Mouse (Mus musculus): ENCODE data around the gene Cep170. TPM values are rescaled to one million over a fixed set of nuclear protein-coding genes. Genes with fewer than 3 reads are reported as not detected.
A peak's percentile ranks its signal among the peaks of the same experiment; 100 is the strongest.

The Cep170 gene
- polyA plus RNA-seq, 1 experiment from 2014 or later, result 69.2 TPM

GRCm38 (mm10) chr1:176792175-176792574 lies 21.7 kb downstream of the Cep170 start:
- H3K4me2 ChIP-seq, result no peak overlapping the region
- WGBS, result 97% methylated on average over 1 of the region's 1 CpGs
- ATAC-seq (ENCODE audit: low FRiP score) (no peak), DNase-seq (ENCODE audit: low spot score, missing footprints) (no peak)
- H3K9ac ChIP-seq (ENCODE audit: low read length), result no peak overlapping the region
- no peaks in the 10 kb centered on the region for H3K9me3 ChIP-seq (ENCODE audit: control insufficient read depth, low read length)
- peaks cover 2% of the 10 kb centered on the region; the same call in 1 of the 2 replicates for H3K36me3 ChIP-seq (ENCODE audit: control insufficient read depth, insufficient read depth, low read length)
- H3K4me1 ChIP-seq (ENCODE audit: control insufficient read depth, insufficient read depth, low read length), result no peaks in the 10 kb centered on the region
- no peak overlapping the region for H3K4me3 ChIP-seq (ENCODE audit: low read depth, low read length)
- H3K27me3 ChIP-seq (ENCODE audit: control insufficient read depth, insufficient read depth, low read length), result no peaks in the 10 kb centered on the region
- no peak overlapping the region for H3K27ac ChIP-seq (ENCODE audit: low read depth, low read length)

GRCm38 (mm10) chr1:176789326-176789725 lies 24.5 kb downstream of the Cep170 start:
- Histone ChIP-seq H3K27ac (ENCODE audit: low read depth, low read length) (no peak overlapping the region), H3K4me2 (no peak overlapping the region), H3K36me3 (ENCODE audit: control insufficient read depth, insufficient read depth, low read length) (peaks cover 6% of the 10 kb centered on the region; the same call in 1 of the 2 replicates), H3K27me3 (ENCODE audit: control insufficient read depth, insufficient read depth, low read length) (no peaks in the 10 kb centered on the region), H3K9me3 (ENCODE audit: control insufficient read depth, low read length) (no peaks in the 10 kb centered on the region), H3K4me1 (ENCODE audit: control insufficient read depth, insufficient read depth, low read length) (no peaks in the 10 kb centered on the region), H3K4me3 (ENCODE audit: low read depth, low read length) (no peak overlapping the region), H3K9ac (ENCODE audit: low read length) (no peak overlapping the region)
- WGBS, result 95% methylated on average over 7 of the region's 7 CpGs
- ATAC-seq (ENCODE audit: low FRiP score), result no peak
- no peak for DNase-seq (ENCODE audit: low spot score, missing footprints)

- Histone ChIP-seq H3K27ac (ENCODE audit: low read depth, low read length) (no peak overlapping the region), H3K4me3 (ENCODE audit: low read depth, low read length) (no peak overlapping the region), H3K4me1 (ENCODE audit: control insufficient read depth, insufficient read depth, low read length) (no peaks in the 10 kb centered on the region), H3K9ac (ENCODE audit: low read length) (no peak overlapping the region), H3K27me3 (ENCODE audit: control insufficient read depth, insufficient read depth, low read length) (no peaks in the 10 kb centered on the region), H3K4me2 (no peak overlapping the region), H3K36me3 (ENCODE audit: control insufficient read depth, insufficient read depth, low read length) (peaks cover 5% of the 10 kb centered on the region; the same call in 1 of the 2 replicates), H3K9me3 (ENCODE audit: control insufficient read depth, low read length) (no peaks in the 10 kb centered on the region)
- no peak for ATAC-seq (ENCODE audit: low FRiP score)
- no peak for DNase-seq (ENCODE audit: low spot score, missing footprints)
- WGBS, result 86% methylated on average over 4 of the region's 4 CpGs
Observed at GRCm38 (mm10) chr1:176774533-176774932, 39.3 kb downstream of the Cep170 start.

- ATAC-seq (ENCODE audit: low FRiP score), result no peak
- no peaks in the 10 kb centered on the region for H3K27me3 ChIP-seq (ENCODE audit: control insufficient read depth, insufficient read depth, low read length)
- no peaks in the 10 kb centered on the region for H3K36me3 ChIP-seq (ENCODE audit: control insufficient read depth, insufficient read depth, low read length)
- DNase-seq (ENCODE audit: low spot score, missing footprints), result no peak
- H3K9ac ChIP-seq (ENCODE audit: low read length), result no peak overlapping the region
- H3K4me2 ChIP-seq, result no peak overlapping the region
- WGBS, result 96% methylated on average over 2 of the region's 2 CpGs
- no peaks in the 10 kb centered on the region for H3K9me3 ChIP-seq (ENCODE audit: control insufficient read depth, low read length)
- no peak overlapping the region for H3K4me3 ChIP-seq (ENCODE audit: low read depth, low read length)
- H3K27ac ChIP-seq (ENCODE audit: low read depth, low read length), result no peak overlapping the region
- no peaks in the 10 kb centered on the region for H3K4me1 ChIP-seq (ENCODE audit: control insufficient read depth, insufficient read depth, low read length)
Observed at GRCm38 (mm10) chr1:176762295-176762694, 51.6 kb downstream of the Cep170 start.

- Histone ChIP-seq H3K9ac (ENCODE audit: low read length) (no peak overlapping the region), H3K4me2 (no peak overlapping the region), H3K27ac (ENCODE audit: low read depth, low read length) (no peak overlapping the region), H3K27me3 (ENCODE audit: control insufficient read depth, insufficient read depth, low read length) (no peaks in the 10 kb centered on the region), H3K9me3 (ENCODE audit: control insufficient read depth, low read length) (no peaks in the 10 kb centered on the region), H3K4me1 (ENCODE audit: control insufficient read depth, insufficient read depth, low read length) (no peaks in the 10 kb centered on the region), H3K36me3 (ENCODE audit: control insufficient read depth, insufficient read depth, low read length) (peaks cover 7% of the 10 kb centered on the region), H3K4me3 (ENCODE audit: low read depth, low read length) (no peak overlapping the region)
- ATAC-seq (ENCODE audit: low FRiP score) (no peak), DNase-seq (ENCODE audit: low spot score, missing footprints) (no peak)
- WGBS, result 97% methylated on average over 1 of the region's 1 CpGs
Observed at GRCm38 (mm10) chr1:176760673-176761072, 53.2 kb downstream of the Cep170 start.

- Histone ChIP-seq H3K27me3 (ENCODE audit: control insufficient read depth, insufficient read depth, low read length) (no peaks in the 10 kb centered on the region), H3K9me3 (ENCODE audit: control insufficient read depth, low read length) (no peaks in the 10 kb centered on the region), H3K27ac (ENCODE audit: low read depth, low read length) (no peak overlapping the region), H3K4me3 (ENCODE audit: low read depth, low read length) (no peak overlapping the region), H3K9ac (ENCODE audit: low read length) (no peak overlapping the region), H3K4me2 (no peak overlapping the region), H3K4me1 (ENCODE audit: control insufficient read depth, insufficient read depth, low read length) (no peaks in the 10 kb centered on the region), H3K36me3 (ENCODE audit: control insufficient read depth, insufficient read depth, low read length) (peaks cover 14% of the 10 kb centered on the region)
- WGBS, result 95% methylated on average over 9 of the region's 9 CpGs
- DNase-seq (ENCODE audit: low spot score, missing footprints) (no peak), ATAC-seq (ENCODE audit: low FRiP score) (no peak)
Observed at GRCm38 (mm10) chr1:176755586-176755985, 58.3 kb downstream of the Cep170 start.

- Histone ChIP-seq H3K4me1 (ENCODE audit: control insufficient read depth, insufficient read depth, low read length) (no peaks in the 10 kb centered on the region), H3K9ac (ENCODE audit: low read length) (no peak overlapping the region), H3K27ac (ENCODE audit: low read depth, low read length) (no peak overlapping the region), H3K4me2 (no peak overlapping the region), H3K4me3 (ENCODE audit: low read depth, low read length) (no peak overlapping the region), H3K36me3 (ENCODE audit: control insufficient read depth, insufficient read depth, low read length) (peaks cover 16% of the 10 kb centered on the region), H3K9me3 (ENCODE audit: control insufficient read depth, low read length) (no peaks in the 10 kb centered on the region), H3K27me3 (ENCODE audit: control insufficient read depth, insufficient read depth, low read length) (no peaks in the 10 kb centered on the region)
- peak; percentile 42; the same call in 1 of the 2 replicates for ATAC-seq (ENCODE audit: low FRiP score)
- no peak for DNase-seq (ENCODE audit: low spot score, missing footprints)
- 80% methylated on average over 14 of the region's 14 CpGs for WGBS
Observed at GRCm38 (mm10) chr1:176753861-176754718, 59.8 kb downstream of the Cep170 start.

- H3K36me3 ChIP-seq (ENCODE audit: control insufficient read depth, insufficient read depth, low read length), result peaks cover 5% of the 10 kb centered on the region; the same call in 1 of the 2 replicates
Observed at GRCm38 (mm10) chr1:176749708-176750107, 64.2 kb downstream of the Cep170 start.

GRCm38 (mm10) chr1:176732834-176733233 lies 81.0 kb downstream of the Cep170 start:
- Histone ChIP-seq H3K27ac (ENCODE audit: low read depth, low read length) (no peak overlapping the region), H3K4me1 (ENCODE audit: control insufficient read depth, insufficient read depth, low read length) (no peaks in the 10 kb centered on the region), H3K36me3 (ENCODE audit: control insufficient read depth, insufficient read depth, low read length) (peaks cover 10% of the 10 kb centered on the region; the same call in 1 of the 2 replicates), H3K4me2 (no peak overlapping the region), H3K27me3 (ENCODE audit: control insufficient read depth, insufficient read depth, low read length) (no peaks in the 10 kb centered on the region), H3K9me3 (ENCODE audit: control insufficient read depth, low read length) (no peaks in the 10 kb centered on the region), H3K9ac (ENCODE audit: low read length) (no peak overlapping the region), H3K4me3 (ENCODE audit: low read depth, low read length) (no peak overlapping the region)
- no peak for DNase-seq (ENCODE audit: low spot score, missing footprints)
- 95% methylated on average over 2 of the region's 2 CpGs for WGBS
- ATAC-seq (ENCODE audit: low FRiP score), result no peak

More at GRCm38 (mm10) chr1:176749708-176750107, 64.2 kb downstream of the Cep170 start:
- ATAC-seq (ENCODE audit: low FRiP score), result no peak
- Histone ChIP-seq H3K4me2 (no peak overlapping the region), H3K9me3 (ENCODE audit: control insufficient read depth, low read length) (no peaks in the 10 kb centered on the region), H3K4me3 (ENCODE audit: low read depth, low read length) (no peak overlapping the region), H3K9ac (ENCODE audit: low read length) (no peak overlapping the region), H3K4me1 (ENCODE audit: control insufficient read depth, insufficient read depth, low read length) (no peaks in the 10 kb centered on the region), H3K27me3 (ENCODE audit: control insufficient read depth, insufficient read depth, low read length) (no peaks in the 10 kb centered on the region), H3K27ac (ENCODE audit: low read depth, low read length) (no peak overlapping the region)
- no peak for DNase-seq (ENCODE audit: low spot score, missing footprints)
- 94% methylated on average over 7 of the region's 7 CpGs for WGBS

All from midbrain, embryonic 11.5 days (tissue).